Mouse (Mus musculus): ENCODE results near the gene Hsd17b2.

GRCm38 (mm10) chr8:117678650-117679049, 23.1 kb upstream of the Hsd17b2 start:
- no peak for TF ChIP-seq CTCF (IDR thresholded peaks at IDR 0.05)
- TF ChIP-seq POLR2A (IDR thresholded peaks at IDR 0.05; ENCODE audit: insufficient read depth, low read depth, low read length) = no peak
